Mouse (Mus musculus) small intestine, adult 2 months (tissue): ENCODE results near the gene Ttc25. TPM values are rescaled to one million over a fixed set of nuclear protein-coding genes. Genes with fewer than 3 reads are reported as not detected.

Experiments used
- H3K27ac ChIP-seq: fragments of 200-500 bp; 2 replicates; pipeline ENCODE4 v1.5.1; 2012; ENCODE audit warnings: low read depth, low read length, control low read depth, inconsistent platforms; ENCODE audit not compliant: insufficient read depth
- H3K27me3 ChIP-seq: fragments of 200-500 bp; 2 replicates; pipeline ENCODE4 v1.6.1; 2012; ENCODE audit warnings: mild to moderate bottlenecking, moderate library complexity, low read length, inconsistent platforms; ENCODE audit not compliant: control insufficient read depth, insufficient read depth
- H3K36me3 ChIP-seq: fragments of 200-500 bp; 2 replicates; pipeline ENCODE4 v1.6.1; 2012; ENCODE audit warnings: mild to moderate bottlenecking, low read length, control low read depth, inconsistent platforms; ENCODE audit not compliant: control insufficient read depth, insufficient read depth
- H3K4me1 ChIP-seq: fragments of 200-500 bp; 2 replicates; pipeline ENCODE4 v1.6.1; 2012; ENCODE audit warnings: low read length, inconsistent platforms, mixed read lengths; ENCODE audit not compliant: control insufficient read depth, insufficient read depth, insufficient read length
- H3K4me3 ChIP-seq: fragments of 200-500 bp; 2 replicates; pipeline ENCODE4 v1.5.1; 2012; ENCODE audit warnings: low read depth, mild to moderate bottlenecking, control low read depth, inconsistent platforms, low read length, moderate library complexity
- CTCF ChIP-seq: fragments of 200-500 bp; IDR thresholded peaks from 2 replicates; pipeline ENCODE4 v1.5.1; 2012; ENCODE audit warnings: low read depth, mild to moderate bottlenecking, control low read depth, inconsistent platforms, low read length, moderate library complexity, mixed read lengths; ENCODE audit not compliant: insufficient replicate concordance, insufficient read length; ENCODE audit errors: extremely low read depth
- POLR2A ChIP-seq: fragments of 200-500 bp; IDR thresholded peaks from 2 replicates; pipeline ENCODE4 v1.6.1; 2012; ENCODE audit warnings: low read depth, mild to moderate bottlenecking, control low read depth, inconsistent platforms, low read length, moderate library complexity
- WGBS: fragments of 180-500 bp; shearing (Covaris S2); methylation state at CpG from one replicate; pipeline ENCODE4 v1.1.7; 2018; 5-methylcytosine and 5-hydroxymethylcytosine counted together
- polyA plus RNA-seq: library from polyadenylated mRNA; depleted of rRNA; stranded (reverse); fragments of >200 nt; gene quantifications from 2 replicates; pipeline ENCODE4 v1.2.3, GENCODE M21; 2012

The Ttc25 gene
- polyA plus RNA-seq, 1 experiment, result 0.09 TPM

DNA sequence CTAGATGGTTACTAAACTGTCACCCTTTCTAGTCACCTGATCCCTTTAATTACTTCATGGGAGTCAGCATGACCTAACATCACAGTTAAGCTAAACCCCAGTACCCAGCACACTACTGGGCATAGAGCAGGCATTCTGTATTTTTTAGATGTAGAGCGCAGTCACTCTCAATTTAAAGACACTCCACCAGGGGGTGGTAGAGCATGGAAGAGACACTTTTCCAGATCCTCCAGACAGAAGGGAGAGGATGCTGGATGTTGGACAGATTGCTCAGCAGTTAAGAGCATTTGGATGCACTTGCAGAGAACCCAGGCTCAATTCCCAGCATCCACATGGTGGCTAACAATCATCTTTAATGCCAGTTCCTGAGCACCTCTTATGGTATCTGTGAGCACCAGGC is 33.0 kb upstream of the Ttc25 start:
- no peaks in the 10 kb centered on the region for H3K27me3 ChIP-seq
- H3K36me3 ChIP-seq, result peaks cover 60% of the 10 kb centered on the region
- H3K4me1 ChIP-seq, result no peaks in the 10 kb centered on the region
- no peak overlapping the region for H3K27ac ChIP-seq
- TF ChIP-seq CTCF, result no peak
- no peak for TF ChIP-seq POLR2A
- H3K4me3 ChIP-seq, result no peak overlapping the region
- 83% methylated on average over 1 of the region's 1 CpGs for WGBS

DNA sequence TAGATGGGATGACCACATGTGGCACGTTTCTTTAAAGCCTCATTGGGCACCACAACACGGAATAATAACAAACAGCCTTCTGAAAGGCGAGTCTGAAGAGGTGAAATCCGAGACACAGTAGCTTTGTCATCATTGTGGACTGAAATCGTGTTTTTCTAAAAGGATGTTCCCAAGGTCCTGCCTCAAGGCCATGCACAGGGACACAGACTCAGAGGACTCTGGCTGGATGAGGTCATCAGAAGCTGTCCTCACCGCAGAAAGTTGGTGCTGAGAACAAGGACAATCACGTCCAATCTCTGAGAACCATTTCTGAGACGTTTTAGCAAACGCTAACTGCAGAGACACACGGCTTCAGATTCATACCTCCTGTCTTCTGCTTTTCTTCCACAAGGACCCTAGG is 31.7 kb upstream of the Ttc25 start:
- H3K4me3 ChIP-seq, result no peak overlapping the region
- H3K4me1 ChIP-seq, result peaks cover 2% of the 10 kb centered on the region; the same call in 1 of the 2 replicates
- TF ChIP-seq POLR2A (no peak), CTCF (no peak)
- 88% methylated on average over 10 of the region's 10 CpGs for WGBS
- no peak overlapping the region for H3K27ac ChIP-seq
- peaks cover 60% of the 10 kb centered on the region for H3K36me3 ChIP-seq
- no peaks in the 10 kb centered on the region for H3K27me3 ChIP-seq

DNA sequence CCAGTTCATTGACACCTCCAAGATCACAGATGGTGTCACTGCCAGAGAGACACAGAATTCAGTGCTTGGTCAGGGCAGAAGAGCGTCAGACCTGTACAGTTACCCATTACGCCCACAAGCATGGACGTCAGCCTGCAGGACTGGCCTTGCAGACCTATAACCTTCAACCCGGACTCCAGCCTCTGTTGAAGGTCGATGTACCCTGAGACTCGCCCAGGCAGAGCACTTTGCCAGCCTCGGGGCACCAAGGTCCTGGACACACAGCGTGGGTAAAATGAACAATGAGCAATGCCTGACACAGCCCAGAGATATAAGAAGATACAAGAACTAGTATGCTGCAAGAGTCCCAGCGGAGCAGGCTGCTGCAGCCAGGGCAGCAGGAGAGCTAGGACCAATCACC is 30.3 kb upstream of the Ttc25 start:
- 83% methylated on average over 9 of the region's 9 CpGs for WGBS
- Histone ChIP-seq H3K4me3 (no peak overlapping the region), H3K4me1 (peaks cover 9% of the 10 kb centered on the region; the same call in 1 of the 2 replicates), H3K27me3 (no peaks in the 10 kb centered on the region), H3K36me3 (peaks cover 66% of the 10 kb centered on the region), H3K27ac (no peak overlapping the region)
- TF ChIP-seq POLR2A, result no peak
- TF ChIP-seq CTCF, result no peak

DNA sequence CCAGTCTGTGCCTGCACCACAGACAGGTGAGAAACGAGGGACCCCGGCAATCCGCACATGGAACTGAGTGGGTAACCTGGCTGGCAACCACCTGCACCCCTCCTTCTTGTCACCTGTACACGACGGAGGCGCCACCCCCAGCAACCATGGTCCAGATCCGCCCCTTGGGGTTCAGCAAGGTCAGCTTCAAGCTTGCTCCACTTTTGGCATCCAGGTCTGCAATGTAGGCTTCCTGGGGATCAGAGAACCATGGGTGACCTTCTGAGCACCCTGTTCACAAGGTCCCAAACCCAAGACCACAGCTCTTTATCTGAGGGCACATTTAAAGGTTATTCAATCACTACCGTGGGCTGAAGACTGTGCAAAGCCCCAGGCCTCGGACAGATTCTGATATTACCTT is 29.6 kb upstream of the Ttc25 start:
- H3K27me3 ChIP-seq, result no peaks in the 10 kb centered on the region
- H3K4me3 ChIP-seq, result no peak overlapping the region
- H3K36me3 ChIP-seq, result peaks cover 72% of the 10 kb centered on the region
- TF ChIP-seq POLR2A (no peak), CTCF (no peak)
- H3K27ac ChIP-seq, result no peak overlapping the region
- peaks cover 9% of the 10 kb centered on the region; the same call in 1 of the 2 replicates for H3K4me1 ChIP-seq
- 87% methylated on average over 9 of the region's 9 CpGs for WGBS

DNA sequence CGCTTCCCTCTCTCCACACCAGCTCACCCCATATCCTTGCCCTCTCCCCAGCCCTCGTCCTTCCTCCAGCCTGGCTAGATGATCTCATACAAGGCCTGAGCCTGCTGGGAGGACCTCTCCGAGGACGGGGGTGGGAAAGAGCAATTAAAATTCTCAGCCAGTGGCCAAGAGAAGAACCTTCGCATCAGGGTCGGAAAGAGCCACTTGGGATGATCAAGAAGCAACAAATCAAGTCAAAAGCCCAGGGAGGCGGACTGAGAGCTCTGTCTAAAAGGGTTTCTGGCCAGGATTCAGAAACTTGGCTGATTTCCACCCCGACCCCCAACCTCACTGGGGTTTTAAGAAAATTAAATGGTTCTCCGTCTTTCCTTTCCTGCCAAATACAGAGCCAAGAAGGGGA is 29.1 kb upstream of the Ttc25 start:
- TF ChIP-seq CTCF, result no peak
- no peak for TF ChIP-seq POLR2A
- Histone ChIP-seq H3K27me3 (no peaks in the 10 kb centered on the region), H3K27ac (no peak overlapping the region), H3K4me1 (peaks cover 9% of the 10 kb centered on the region; the same call in 1 of the 2 replicates), H3K4me3 (no peak overlapping the region), H3K36me3 (peaks cover 74% of the 10 kb centered on the region)
- WGBS, result 78% methylated on average over 9 of the region's 9 CpGs

DNA sequence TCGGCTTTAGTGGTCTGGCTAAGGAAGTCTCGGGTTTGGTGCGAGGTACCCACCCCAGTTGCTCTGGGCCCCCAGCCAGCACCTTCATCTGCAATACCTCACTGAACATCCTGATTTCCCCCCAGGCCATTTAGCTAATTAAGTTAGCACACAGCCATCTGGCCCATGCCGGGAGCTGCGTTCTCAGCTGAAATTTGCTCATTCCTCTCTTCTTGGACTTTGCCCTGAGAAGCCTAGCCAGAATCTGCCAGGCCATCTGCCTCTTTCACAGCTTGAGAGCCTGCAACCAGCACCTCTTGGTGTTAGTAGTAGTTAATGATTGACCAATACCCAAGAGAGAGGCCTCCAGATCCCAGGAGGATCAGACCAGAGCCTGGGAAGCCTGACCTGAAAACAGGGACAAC is 27.2 kb upstream of the Ttc25 start:
- no peak for TF ChIP-seq CTCF
- no peak for TF ChIP-seq POLR2A
- no peaks in the 10 kb centered on the region for H3K27me3 ChIP-seq
- H3K4me1 ChIP-seq, result peaks cover 9% of the 10 kb centered on the region; the same call in 1 of the 2 replicates
- no peak overlapping the region for H3K4me3 ChIP-seq
- H3K36me3 ChIP-seq, result peaks cover 81% of the 10 kb centered on the region
- H3K27ac ChIP-seq, result no peak overlapping the region
- 25% methylated on average over 5 of the region's 5 CpGs for WGBS

DNA sequence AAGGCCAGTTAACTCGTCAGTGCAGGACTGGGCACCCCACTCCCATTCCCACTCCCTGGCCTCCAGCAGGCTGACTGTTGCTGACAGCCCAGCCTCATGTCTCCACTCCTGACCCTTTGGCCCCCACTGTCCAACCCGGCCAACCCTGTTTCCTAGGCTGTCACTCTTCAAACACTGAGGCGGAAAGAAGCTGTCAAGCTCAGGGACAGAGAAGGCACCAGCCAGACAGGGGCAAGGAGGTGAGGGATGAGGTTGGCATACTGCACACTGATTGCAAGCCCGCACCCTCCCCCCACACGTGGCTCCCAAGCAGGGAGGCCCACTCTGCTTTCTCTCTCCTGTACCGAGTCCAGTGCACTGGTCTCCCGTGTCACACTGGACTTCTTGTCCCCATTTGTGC is 26.2 kb upstream of the Ttc25 start:
- Histone ChIP-seq H3K27ac (no peak overlapping the region), H3K4me1 (peaks cover 9% of the 10 kb centered on the region; the same call in 1 of the 2 replicates), H3K36me3 (peaks cover 78% of the 10 kb centered on the region), H3K4me3 (no peak overlapping the region), H3K27me3 (no peaks in the 10 kb centered on the region)
- WGBS, result 63% methylated on average over 7 of the region's 7 CpGs
- TF ChIP-seq CTCF (no peak), POLR2A (no peak)
